Mouse (Mus musculus): ENCODE results near the gene Nectin2.

Gene Nectin2

DNA sequence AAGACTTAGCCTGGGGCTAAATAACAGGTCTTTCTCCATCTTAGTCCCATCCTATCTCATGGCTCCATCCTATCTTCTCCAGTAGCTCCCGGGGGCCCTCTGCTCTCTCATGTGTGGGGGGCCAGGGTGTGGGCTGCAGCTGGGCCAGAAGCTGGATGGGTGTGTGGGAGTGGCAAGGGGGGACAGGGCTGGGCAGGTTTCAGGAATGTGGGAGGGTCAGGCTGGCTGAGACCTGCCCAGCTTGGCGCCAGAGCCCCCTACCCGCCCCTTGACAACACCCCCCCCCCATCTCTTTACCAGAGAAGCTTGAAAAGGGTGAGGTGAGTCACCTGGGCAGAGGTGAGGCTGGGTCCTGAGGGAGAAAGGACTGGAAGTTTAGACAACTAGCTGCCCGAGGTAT is 18.7 kb upstream of the Nectin2 start:
- DNase-seq (ENCODE audit: low spot score), result no peak

DNA sequence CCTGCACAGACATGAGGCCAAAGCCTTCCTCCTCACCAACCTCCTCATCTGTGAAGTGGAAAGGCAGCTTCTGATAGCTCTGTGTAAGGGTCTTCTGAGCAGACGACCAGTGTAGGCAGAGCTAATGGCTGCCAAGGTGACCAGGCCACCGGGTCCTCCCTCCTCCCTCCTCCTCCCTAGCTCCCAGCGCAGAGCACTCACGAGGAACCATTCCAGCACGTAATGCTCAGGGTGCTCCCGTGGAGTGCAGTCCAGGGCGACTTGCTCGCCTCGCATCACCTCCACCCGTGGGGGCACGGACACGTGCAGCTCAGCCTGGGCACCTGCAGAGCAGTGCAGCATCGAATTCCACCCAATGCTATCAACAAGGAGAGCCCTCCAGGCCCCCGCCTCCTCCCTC is 18.0 kb upstream of the Nectin2 start:
- no peak for DNase-seq (ENCODE audit: low spot score)

DNA sequence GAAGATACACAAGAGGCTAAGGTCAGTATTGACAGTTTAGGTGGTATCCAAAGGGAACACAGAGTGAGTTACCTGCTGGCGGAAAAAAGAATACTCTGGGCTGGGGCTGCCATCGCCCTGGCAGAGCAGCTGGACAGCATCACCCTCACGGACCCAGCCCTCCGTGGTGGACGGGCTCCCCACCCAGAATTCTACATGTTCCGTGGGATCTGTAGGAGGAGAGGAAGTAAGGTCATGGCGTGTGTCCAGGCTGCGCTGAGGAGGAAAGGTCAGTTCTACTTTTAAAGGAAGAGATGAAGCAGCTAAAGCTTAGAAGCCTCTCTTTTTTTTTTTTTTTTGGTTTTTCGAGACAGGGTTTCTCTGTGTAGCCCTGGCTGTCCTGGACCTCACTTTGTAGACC is 14.3 kb upstream of the Nectin2 start:
- DNase-seq (ENCODE audit: low spot score), result no peak

DNA sequence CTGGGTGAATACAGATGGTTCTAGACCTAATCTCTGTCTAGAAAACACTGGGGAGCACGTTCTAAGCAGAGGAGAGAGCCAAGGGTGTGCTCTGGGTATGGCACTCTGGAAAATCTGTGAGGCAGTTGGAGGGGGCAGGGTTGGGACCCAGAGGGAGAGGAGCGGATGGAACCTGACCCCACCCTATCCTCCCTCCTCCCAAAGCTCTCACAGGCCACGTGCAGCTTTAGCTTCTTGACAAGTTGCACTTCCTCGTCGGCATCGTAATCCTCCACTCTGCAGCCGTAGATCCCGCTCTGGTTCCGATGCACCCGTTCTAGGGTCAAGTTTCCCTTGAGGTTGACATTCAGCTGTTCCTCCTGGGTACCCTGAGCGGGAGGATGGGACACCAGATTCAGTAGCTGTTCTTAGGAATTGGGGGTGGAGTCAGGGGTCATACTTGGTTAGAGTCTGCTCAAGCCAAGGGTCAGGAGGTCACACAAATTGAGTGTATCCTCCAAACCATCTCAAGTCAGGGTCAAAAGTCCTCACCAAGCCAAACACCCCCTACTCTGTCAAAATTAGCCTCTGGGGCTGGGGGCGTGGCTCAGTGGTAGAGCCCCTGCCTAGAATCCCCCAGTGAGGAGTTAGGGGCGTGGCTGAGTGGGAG is 13.7 kb upstream of the Nectin2 start:
- DNase-seq (ENCODE audit: low spot score), result no peak

DNA sequence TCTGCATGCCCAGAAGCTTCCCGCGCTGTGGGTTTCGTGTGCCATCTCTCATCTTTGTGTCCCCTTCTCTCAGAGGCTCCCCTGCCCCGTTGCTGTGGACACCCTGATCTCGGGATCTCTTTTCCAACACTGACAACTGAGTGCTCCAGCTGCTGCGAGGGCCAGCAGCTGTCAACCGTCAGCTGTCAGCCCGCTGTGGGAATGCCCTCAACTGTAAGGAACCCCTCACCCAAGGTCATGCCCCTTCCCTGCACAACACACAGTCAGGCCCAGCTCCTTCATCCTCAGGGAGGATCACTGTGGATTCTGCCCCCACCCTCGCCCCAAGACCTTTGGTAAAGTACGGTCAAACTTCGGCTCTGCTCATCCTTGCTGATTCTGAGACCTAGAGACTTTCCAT is 12.0 kb upstream of the Nectin2 start:
- DNase-seq (ENCODE audit: low spot score), result no peak

DNA sequence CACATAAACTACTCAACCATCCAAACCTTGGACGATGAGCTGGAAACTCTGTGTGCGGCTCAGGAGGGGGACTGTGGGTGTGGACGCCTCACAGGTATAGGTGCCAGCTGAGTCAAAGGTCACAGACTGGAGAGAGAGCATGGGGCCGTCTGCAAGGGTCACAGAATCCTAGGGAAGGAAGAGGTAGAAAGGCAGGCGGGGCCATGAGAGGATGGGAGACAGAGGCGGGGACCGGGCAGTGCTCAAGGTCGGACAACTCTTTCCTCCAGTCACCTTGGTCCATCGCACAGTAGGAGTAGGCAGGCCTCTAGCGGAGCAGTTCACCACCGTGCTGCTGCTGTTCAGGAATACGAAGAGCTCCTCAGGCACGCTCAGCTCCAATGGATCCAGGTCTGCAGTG is 9.7 kb upstream of the Nectin2 start:
- no peak for DNase-seq (ENCODE audit: low spot score)

DNA sequence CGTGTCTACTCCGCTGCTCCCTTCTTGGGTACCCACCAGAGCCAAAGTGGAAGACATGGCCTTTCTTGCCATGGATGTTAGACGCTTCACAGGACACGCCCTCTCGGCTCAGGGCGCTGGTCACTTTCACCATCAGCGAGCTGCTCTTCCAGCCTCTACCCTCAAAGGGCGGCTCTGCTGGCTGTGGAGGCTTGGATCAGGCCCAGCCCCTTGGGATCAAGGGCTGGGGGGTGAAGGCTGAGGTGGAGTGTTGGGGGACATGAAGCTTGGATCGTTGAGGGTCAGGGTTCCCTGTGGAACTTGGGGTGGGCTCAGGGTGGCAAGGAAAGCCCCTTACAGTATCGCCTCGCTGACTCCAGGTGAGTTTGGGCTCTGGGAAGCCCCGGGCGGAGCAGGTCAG is 8.3 kb upstream of the Nectin2 start:
- DNase-seq (ENCODE audit: low spot score), result no peak

DNA sequence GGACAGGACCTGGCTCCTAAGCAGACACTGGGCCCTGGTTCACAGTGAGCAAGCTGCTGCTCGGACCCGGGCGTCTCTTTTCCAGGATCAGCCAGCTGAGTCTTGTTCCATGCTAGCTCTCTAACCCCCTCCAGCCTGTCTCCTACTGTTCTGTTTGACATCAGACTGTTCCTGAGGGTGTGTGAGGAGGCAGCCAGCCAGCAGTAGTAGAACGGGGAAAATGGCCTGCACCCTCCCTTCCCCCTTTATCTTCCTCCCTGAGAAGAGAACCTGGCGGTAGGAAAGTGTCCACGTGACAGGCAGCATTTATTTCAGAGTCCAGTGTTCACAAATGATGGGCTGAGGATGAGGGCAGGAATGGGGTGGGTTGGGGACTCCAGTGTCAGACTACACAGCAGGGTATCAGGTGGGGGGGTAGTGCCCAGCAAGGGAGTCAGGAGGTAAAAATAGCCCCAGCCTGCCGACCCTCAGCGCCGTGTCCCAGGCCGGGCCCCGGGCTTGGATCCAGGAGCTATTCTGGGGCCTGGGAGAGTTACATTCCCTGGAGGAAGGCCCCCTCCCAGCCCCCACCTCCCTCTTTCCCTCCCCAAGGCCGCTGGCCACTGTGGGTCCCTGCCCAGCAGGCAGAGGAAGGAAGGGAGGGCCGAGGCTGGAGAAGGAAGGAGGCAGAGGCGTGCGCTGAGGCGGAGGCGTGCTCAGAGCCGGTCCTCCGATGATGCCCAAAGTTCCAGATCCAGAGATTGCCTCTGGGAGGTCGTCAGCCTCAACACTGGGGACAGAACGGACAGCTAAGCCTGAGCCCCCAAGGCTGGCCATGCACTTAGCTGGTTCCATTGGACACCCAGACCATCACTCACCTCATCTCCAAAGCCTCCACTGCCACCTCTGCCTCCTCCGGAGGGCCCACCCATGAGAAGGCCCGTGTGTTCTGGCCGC is 5.8 kb upstream of the Nectin2 start:
- DNase-seq (ENCODE audit: low spot score), result no peak

DNA sequence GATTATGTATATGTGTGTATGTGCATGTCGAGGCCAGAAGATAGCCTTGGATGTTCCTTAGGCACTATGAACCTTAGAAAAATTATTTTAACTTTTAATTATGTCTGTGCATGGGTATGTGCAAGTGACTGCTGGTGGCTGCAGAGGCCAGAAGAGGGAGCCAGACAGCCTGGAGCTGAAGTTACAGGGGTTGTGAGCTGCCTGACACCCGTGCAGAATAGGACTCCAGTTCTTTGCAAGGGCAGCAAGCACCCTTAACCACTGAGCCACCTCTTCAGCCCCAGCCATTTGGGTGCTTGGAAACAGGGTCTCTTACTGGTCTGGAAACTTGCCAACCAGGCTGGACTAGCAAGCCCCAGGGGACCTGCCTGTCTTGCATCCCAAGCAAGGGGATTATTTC is 4.7 kb upstream of the Nectin2 start:
- no peak for DNase-seq (ENCODE audit: low spot score)

DNA sequence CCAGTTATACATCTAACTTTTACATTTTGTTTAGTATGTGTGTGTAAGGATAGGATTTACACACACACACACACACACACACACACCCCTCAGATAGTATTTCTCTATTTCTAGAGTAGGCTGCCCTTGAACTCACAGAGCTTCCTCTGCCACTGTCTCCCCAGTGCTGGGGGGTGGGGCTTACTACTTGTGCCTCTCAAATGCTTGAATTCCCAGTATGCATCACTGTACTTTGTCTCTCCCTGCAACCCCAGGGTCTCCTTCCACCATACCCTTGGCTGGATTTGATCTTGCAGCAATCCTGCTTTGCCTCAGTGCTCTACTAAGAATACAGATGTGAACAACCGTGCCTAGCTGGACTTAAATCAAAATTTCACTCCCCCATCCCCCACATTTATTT is 3.8 kb upstream of the Nectin2 start:
- no peak for DNase-seq (ENCODE audit: low spot score)

DNA sequence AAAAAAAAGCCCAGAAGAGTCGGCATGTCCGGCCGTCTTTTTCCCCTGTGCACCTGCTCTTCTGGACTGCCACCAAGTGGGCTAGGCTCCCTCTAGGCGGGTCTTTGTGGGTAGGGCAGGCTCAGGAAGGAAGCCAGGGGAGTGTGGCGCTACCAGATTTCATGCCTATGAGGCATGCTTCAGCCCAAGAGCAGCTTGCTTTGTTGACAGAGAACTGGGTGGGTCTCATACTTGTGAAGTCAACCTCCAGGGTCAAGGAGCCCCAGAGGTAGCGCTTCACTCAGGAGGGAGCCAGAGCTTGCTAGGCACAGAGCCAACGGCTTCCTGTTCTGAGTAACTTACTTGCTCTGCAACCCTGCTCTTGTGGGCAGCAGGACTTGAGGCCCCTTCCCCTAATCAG is 3.3 kb upstream of the Nectin2 start:
- DNase-seq (ENCODE audit: low spot score), result no peak

DNA sequence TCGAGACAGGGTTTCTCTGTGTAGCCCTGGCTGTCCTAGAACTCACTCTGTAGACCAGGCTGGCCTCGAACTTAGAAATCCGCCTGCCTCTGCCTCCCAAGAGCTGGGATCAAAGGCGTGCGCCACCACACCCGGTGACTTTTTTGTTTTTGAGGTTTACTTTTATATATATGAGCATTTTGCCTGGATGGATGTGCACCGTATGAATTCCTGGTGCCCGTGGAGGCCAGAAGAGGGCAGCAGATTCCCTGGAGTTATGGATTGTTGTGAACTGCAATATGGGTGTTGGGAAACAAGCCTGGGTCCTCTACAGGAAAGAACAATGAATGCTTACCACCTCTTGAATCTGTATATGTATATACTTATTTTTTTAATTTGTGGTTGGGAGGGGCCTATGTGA is 2.4 kb upstream of the Nectin2 start:
- DNase-seq (ENCODE audit: low spot score), result no peak

DNA sequence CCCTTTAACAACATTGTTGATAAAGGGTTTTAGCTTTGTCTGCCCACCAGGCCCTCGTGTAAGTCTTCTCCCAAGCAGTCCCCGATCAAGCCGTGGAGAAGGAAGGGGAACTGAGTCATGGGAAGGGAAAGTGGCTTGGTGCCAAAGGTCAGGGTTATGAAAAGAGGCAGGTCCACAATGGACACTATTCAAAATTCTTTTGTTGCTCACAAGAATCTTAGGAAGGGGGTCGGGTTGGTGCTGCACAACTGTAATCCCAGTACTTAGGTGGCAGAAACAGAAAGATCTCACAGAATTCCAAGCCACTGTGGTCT is 744 bp upstream of the Nectin2 start:
- no peak for DNase-seq (ENCODE audit: low spot score)

DNA sequence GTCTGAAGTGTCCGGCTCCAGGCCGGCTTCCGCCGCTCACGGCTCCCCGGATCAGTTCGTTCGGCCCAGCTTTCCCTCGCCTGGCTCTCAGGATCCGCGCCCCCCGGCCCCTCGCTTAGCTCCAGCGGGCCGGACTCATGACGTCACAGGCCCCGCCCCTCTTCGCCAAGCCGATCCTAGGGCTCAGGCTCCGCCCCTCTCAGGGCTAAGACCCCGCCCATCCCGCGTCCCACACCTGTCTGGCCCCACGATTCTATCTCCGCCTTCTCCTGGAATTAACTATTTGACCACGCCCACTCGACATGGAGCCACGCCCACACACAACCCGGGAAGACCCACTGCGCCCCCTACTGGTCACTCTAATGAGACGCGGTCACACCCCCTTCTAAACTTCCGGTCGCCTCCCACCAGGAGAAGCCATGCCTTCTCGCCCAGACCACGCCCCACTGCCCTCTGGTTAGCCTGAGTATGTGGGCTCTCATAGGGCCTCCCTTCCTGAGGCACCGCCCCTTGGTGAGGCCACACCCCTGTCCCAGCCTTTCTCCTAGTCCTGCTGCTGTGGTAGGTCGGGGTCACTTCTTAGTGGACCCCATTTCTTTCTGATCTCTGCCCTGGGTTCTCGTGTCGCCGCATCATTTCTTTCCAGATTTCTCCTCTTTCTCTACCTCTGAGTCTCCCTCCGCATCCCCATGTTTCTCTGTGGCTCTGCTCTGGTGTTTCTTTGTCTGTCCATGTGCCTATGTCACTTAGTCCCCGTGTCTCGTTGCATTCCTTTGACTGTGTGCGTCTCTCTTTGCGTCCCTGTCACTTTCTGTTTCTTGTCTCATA is 680 bp downstream of the Nectin2 start:
- DNase-seq (ENCODE audit: low spot score), result peak; percentile 68

DNA sequence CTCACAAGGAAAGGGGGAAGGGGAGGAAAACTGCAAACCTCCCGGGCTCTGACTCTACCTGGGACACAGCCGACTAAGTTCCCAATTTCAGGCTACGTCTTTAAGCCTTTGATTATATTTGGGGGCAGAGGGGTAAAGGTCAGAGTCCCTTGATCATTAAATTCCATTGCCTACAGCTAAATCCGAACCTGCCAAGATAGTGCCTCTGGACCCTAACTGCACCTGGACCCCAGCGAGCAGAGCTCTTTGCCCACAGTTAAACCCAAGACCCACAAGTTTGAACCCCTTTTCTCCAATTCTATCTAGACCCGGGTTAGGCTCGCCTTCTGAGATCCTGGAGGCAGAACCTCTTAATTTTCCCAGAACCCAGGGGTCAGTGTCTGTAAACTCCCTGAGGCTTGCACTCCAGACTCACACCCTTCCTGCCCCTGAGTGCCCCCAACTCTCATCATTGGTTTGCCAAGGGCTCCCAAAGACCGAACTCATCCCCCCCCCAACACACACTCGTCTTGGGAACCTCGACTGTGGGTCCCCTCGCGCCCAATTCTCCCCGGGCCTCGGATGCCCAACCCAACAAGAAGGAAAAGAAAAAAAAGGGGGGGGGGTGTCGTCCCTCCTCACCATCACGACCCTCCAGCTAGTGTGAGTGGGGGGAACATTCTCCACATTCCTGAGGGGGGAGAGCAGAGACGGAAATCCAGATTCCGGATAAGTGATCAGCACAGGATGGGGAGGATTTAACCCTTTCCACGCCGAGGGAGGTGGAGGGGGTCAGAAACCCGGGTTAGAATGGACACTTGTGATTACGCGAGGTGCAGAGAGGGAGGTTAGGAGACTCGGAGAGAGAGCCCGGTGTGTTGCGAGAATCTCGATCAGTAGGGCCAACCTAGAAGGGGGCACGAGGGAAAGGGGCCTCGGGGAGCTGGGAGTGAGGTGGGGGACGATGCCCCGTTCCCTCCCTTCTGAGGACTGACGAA is 1.8 kb downstream of the Nectin2 start:
- no peak for DNase-seq (ENCODE audit: low spot score)

DNA sequence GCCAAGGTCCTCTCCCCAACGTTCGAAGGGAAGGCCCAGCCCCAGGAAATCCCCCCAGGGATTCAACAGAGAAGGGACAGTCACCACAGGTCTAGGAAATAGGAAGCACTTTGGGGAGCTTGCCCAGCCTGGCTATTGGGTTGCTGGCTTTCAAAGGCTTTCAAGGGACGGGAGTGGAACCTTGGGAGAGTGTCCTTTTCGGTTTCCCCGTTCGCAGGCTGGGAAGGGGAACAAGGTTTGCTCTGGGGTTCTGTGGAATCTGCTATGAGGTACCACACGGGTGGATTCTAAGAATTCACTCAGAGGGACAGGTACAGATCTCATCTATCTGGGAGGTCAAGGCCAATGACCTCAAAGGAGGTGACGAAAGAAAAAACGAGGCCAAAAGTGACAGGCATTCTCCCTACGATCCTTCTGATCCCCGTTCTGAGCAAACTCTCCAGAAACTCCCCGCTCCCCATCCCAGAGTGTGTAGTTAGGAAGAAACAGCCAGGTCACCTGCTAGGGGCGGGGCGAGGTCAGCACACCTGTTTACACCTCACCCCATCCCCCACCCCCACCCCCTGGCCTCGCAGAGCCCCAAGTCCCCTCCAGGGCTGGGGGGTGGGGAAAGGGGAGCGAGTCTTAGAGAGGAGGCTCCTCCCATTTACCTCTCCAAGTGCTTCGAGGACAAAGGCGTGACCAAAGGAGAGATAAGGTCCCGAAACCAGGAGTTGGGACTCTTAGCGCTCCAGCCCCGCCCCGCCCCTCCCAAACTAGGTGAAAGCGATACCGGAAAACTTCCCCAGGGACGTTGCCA is 2.7 kb downstream of the Nectin2 start:
- no peak for DNase-seq (ENCODE audit: low spot score)

DNA sequence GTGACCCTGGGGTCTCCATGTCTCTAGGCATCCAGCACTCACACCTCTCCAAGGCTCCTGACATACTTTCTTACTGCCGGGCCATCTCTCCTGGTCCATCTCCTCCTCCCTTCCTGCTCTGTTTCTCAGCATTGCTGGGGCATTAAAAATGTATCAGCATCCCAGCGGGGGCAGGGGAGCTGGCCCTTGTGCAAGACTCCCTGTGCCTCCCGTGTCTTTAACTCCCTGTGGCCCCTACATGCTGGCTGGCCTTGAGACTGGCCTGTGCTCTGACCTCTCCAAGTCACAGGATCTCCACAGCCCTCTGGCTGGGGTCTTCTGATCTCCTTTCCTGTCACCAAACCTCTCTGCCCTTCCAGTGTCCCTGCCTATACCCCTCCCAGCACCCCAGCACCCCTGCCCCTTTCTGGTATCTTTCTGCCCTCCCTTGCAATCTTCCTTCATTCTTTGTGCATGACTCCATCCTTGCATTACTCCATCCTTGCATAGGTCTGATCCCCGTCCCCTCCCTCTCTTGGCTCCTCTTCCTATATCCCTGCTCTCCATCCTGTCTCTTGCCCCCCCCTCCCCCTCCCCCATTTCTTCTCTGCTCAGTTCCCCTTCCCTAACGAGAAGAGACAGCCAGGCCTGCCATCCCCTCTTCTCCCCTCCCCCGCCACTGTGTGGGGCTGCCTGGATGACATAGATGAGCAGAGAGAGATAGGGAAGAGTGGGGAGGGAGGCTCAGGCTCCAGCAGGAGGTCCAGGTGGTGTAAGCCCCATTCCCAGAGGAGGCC is 3.7 kb downstream of the Nectin2 start:
- DNase-seq (ENCODE audit: low spot score), result no peak

DNA sequence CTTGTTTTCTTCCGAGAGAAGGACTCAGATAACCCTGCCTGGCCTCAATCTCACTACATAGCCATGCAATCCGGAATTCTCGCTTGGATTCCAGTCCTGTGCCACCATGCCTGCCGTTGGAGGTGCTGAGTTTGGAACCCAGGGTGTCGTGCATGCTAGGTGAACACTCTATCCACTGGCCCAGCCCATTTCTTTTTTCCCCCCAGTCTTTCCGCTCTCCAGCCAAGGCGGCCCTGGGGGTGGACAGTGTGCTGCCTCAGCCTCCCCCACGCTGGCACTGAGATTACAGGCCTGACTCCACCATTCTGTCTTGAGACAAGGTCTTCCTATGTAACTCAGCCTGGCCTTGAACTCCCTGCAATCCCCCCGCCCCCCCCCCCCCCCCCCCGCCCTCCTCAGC is 4.3 kb downstream of the Nectin2 start:
- no peak for DNase-seq (ENCODE audit: low spot score)

DNA sequence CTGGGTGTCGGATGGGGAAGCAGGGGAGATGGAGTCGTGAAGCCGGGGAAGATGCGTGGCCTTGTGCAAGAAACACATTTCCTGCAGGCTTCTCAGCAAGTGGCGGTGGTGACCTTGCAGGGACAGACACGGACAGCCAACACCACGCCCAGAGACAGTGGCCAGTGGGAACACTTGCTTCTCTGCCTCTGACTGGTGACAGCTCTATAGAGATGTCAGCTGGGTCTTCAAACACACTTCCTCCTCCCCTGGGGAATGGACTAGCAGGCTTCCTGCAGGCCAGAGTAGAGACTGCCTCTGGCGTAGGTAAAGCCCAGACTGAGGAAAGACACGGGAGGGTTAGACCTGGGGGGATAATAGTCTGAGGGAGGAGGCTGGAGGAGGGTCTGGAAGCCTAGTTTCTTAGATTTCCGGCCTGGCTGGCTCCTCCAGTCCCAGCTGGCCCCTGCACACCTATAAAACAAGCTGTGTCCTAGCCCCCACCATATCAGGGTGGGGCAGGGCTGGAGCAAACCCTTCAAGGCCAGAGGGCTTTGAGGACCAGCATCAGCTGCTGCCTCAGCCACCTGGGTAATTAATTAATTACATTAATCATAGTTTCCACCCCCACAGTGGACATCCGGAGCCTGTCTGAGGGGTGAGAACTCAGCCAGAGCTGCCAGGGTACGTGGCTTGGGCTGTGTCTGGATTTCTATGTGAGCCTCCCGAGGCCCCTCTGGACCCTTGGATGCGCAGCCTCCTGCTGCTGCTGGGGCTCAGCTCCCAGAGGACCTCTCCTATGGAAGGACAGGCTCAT is 5.5 kb downstream of the Nectin2 start:
- DNase-seq (ENCODE audit: low spot score), result no peak

All from T-cell, adult 2 months (primary cell).